Mouse (Mus musculus): Measurements from ENCODE around the gene Ttc16.

- TF ChIP-seq CTCF (conservative IDR thresholded peaks at IDR 0.05; ENCODE audit: insufficient read depth, insufficient read length, low read depth, low read length) = no peak
- no peak for TF ChIP-seq POLR2A (IDR thresholded peaks at IDR 0.05; ENCODE audit: low read depth, low read length)
Measured at GRCm38 (mm10) chr2:32791297-32791696, 15.9 kb upstream of the Ttc16 start.

All from kidney, adult 2 months (tissue).